Mouse (Mus musculus) heart, embryonic 14.5 days (tissue): ENCODE measurements around the gene Pogk. TPM values are rescaled to one million over a fixed set of nuclear protein-coding genes. Genes with fewer than 3 reads are reported as not detected.

Experiments
- ATAC-seq: fragments of 200-750 bp; cut with Nextera tagmentation; 2 replicates; pipeline ENCODE4 v1.8.0; 2017; ENCODE audit warnings: low read depth, moderate TSS enrichment; ENCODE audit not compliant: insufficient number of reproducible peaks, insufficient read depth, low FRiP score
- H3K27ac ChIP-seq, 2 experiments: fragments of 200-500 bp in 1 of 2; fragments of 300-500 bp in 1 of 2; sonication (generic) in 1 of 2; replicated peaks in 1 of 2; 2 replicates each; pipeline ENCODE4 v1.5.1; 2012 to 2014; ENCODE audit warnings: low read depth in 2 of 2, low read length in 2 of 2, control low read depth in 1 of 2, mild to moderate bottlenecking in 1 of 2, mixed read lengths in 1 of 2; ENCODE audit not compliant: control insufficient read depth in 1 of 2, insufficient read depth in 1 of 2
- H3K27me3 ChIP-seq: fragments of 300-500 bp; sonication (generic); 2 replicates; pipeline ENCODE4 v1.6.1; 2014; ENCODE audit warnings: mild to moderate bottlenecking, low read length, control low read depth; ENCODE audit not compliant: control insufficient read depth, insufficient read depth
- H3K36me3 ChIP-seq: fragments of 300-500 bp; sonication (generic); 2 replicates; pipeline ENCODE4 v1.6.1; 2014; ENCODE audit warnings: mild to moderate bottlenecking, control low read depth, low read length, mixed read lengths; ENCODE audit not compliant: control insufficient read depth, insufficient read depth
- H3K4me1 ChIP-seq, 2 experiments: fragments of 200-500 bp in 1 of 2; fragments of 300-500 bp in 1 of 2; sonication (generic) in 1 of 2; 2 replicates each; pipeline ENCODE4 v1.6.1; 2012 to 2014; ENCODE audit warnings: low read length in 2 of 2, control low read depth in 1 of 2, mixed read lengths in 1 of 2; ENCODE audit not compliant: control insufficient read depth in 2 of 2, insufficient read depth in 2 of 2
- H3K4me2 ChIP-seq: fragments of 300-500 bp; sonication (generic); 2 replicates; pipeline ENCODE4 v1.6.1; 2014; ENCODE audit warnings: mild to moderate bottlenecking, low read length
- H3K4me3 ChIP-seq, 2 experiments: fragments of 200-500 bp in 1 of 2; fragments of 300-500 bp in 1 of 2; sonication (generic) in 1 of 2; 2 replicates each; pipeline ENCODE4 v1.5.1; 2012 to 2014; ENCODE audit warnings: low read length in 2 of 2, mild to moderate bottlenecking in 2 of 2, control low read depth in 1 of 2, low read depth in 1 of 2, moderate library complexity in 1 of 2; ENCODE audit not compliant: control insufficient read depth in 1 of 2, insufficient read depth in 1 of 2
- H3K9ac ChIP-seq: fragments of 300-500 bp; sonication (generic); 2 replicates; pipeline ENCODE4 v1.6.1; 2014; ENCODE audit warnings: mild to moderate bottlenecking, low read length
- H3K9me3 ChIP-seq: fragments of 300-500 bp; sonication (generic); 2 replicates; pipeline ENCODE4 v1.6.1; 2016; ENCODE audit warnings: low read length, control low read depth; ENCODE audit not compliant: control insufficient read depth
- WGBS: fragments of 180-500 bp; shearing (Covaris S2); extraction: QIAGEN DNeasy Blood & Tissue Kit; methylation state at CpG from one replicate; pipeline ENCODE4 v1.1.7; 2014; 5-methylcytosine and 5-hydroxymethylcytosine counted together
- polyA plus RNA-seq: library from polyadenylated mRNA; unstranded; fragments of >200 nt; fragmentation: Nextera tagmentation; extraction: Ambion mirVana; gene quantifications from 2 replicates; pipeline ENCODE4 v1.2.1, GENCODE M21; 2014

The Pogk gene
- polyA plus RNA-seq, 1 experiment from 2014 or later = 12.4 TPM

DNA sequence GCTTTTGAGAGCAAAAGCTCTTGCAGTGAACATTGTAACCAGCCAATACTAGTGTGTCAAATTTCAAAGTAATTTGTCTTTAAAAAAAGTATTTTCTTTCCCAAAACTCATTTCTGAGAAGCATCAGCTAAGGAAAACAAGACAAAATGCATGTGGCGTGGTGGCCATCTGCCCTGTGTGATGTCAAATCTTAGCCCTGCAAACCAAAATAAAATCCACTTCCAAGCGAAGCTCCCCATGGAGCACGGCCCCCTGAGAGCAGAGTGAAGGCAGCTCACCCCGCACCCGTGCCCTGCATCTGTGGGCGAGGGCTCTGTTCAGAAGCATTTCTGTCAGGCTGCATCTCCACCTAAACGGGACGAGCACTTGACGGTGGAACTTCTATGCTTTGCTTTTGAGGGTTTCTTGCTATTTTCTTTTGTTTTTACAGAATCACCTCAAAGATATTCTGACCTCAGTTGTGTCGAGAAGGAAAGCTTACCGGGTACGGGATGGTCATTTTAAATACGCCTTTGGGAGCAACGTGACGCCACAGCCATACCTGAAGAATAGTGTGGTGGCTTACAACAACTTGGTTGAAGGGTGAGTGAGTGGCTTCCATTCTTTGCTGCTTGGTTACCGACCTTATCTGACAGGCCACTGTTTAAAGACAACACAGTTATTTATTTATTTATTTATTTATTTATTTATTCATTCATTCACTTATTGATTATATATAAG lies 20.1 kb downstream of the Pogk start:
- Histone ChIP-seq H3K4me2 (no peak overlapping the region), H3K9me3 (no peaks in the 10 kb centered on the region), H3K4me3 (no peak overlapping the region), H3K27ac (no peak overlapping the region; a peak in 1 of 4 replicates), H3K4me1 (peaks cover 6% of the 10 kb centered on the region in 2 experiments; a peak in 3 of 4 replicates), H3K27me3 (no peaks in the 10 kb centered on the region), H3K9ac (no peak overlapping the region), H3K36me3 (peaks cover 100% of the 10 kb centered on the region)
- ATAC-seq = no peak
- WGBS = 92% methylated on average over 16 of the region's 16 CpGs

DNA sequence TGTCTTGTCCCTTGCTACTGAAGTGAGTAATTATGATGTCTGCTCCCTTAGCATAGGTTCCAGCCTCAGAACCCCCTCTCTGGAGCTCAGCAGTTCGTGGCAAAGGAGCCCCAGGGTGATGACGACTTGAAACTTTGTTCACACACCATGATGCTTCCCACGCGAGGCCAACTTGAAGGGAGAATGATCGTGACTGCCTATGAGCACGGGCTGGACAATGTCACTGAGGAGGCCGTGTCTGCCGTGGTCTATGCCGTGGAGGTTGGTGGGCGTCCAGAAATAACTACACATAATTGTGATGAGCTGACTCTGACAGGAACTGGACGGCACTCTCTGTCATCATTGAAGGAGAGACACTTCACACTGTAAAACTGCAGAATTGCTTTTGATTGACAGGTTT lies 21.2 kb downstream of the Pogk start:
- WGBS = 41% methylated on average over 11 of the region's 11 CpGs
- H3K4me1 ChIP-seq = peaks cover 6% of the 10 kb centered on the region in 2 experiments; a peak in 3 of 4 replicates
- H3K27me3 ChIP-seq = no peaks in the 10 kb centered on the region
- H3K36me3 ChIP-seq = peaks cover 100% of the 10 kb centered on the region
- no peak for ATAC-seq
- no peaks in the 10 kb centered on the region for H3K9me3 ChIP-seq
- no peak overlapping the region for H3K27ac ChIP-seq
- H3K9ac ChIP-seq = peak overlapping the region; percentile 31; the same call in 1 of the 2 replicates
- H3K4me2 ChIP-seq = no peak overlapping the region
- H3K4me3 ChIP-seq = no peak overlapping the region

DNA sequence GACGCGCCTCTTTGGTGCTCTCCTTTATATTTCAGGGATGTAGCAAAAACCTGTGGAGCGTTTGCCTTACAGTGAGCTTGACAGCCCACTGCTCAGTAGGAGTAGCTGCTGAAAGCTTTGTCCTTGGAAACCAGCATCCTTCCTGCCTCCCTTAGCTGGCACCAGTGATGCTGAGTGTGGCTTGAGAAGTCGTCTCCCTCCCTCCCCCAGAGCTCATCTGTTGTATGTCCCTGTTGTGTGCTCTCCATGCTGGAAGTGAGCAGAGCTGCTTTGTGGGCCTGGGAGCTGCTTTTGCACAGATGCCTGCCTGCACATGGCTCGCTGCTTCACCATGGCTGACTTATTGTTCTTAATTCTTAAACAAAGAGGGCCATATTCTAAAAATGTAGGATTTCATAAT lies 24.2 kb downstream of the Pogk start:
- H3K27me3 ChIP-seq = no peaks in the 10 kb centered on the region
- H3K9me3 ChIP-seq = no peaks in the 10 kb centered on the region
- no peak overlapping the region for H3K4me3 ChIP-seq
- no peak overlapping the region for H3K9ac ChIP-seq
- no peak overlapping the region for H3K4me2 ChIP-seq
- H3K4me1 ChIP-seq = peaks cover 6 to 21% of the 10 kb centered on the region in 2 experiments
- 75% methylated on average over 5 of the region's 5 CpGs for WGBS
- ATAC-seq = no peak
- H3K36me3 ChIP-seq = peaks cover 84% of the 10 kb centered on the region
- no peak overlapping the region for H3K27ac ChIP-seq

DNA sequence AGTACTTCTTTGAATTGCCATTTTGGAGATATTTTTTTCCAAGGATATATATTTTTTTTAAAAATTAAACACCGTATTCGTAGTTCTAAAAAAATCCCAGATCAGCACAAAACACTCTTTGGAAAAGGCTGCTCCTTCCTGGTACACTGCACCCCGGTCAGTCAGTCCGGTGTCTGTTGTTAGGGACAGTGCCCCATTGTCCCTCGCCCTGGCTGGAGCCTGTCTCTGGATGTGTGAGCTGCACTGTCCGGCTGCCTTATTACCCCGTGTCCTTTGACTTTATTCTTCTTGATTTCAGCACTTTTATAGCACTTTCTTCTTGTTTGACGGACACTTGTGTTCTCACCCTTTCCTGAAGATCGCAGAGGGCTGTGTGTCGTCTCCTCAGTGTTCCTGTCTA lies 25.0 kb downstream of the Pogk start:
- H3K9me3 ChIP-seq = no peaks in the 10 kb centered on the region
- H3K4me3 ChIP-seq = no peak overlapping the region
- ATAC-seq = no peak
- H3K4me1 ChIP-seq = peaks cover 6 to 23% of the 10 kb centered on the region in 2 experiments
- 95% methylated on average over 10 of the region's 10 CpGs for WGBS
- no peak overlapping the region for H3K27ac ChIP-seq
- no peak overlapping the region for H3K9ac ChIP-seq
- H3K27me3 ChIP-seq = no peaks in the 10 kb centered on the region
- no peak overlapping the region for H3K4me2 ChIP-seq
- H3K36me3 ChIP-seq = peaks cover 76% of the 10 kb centered on the region

DNA sequence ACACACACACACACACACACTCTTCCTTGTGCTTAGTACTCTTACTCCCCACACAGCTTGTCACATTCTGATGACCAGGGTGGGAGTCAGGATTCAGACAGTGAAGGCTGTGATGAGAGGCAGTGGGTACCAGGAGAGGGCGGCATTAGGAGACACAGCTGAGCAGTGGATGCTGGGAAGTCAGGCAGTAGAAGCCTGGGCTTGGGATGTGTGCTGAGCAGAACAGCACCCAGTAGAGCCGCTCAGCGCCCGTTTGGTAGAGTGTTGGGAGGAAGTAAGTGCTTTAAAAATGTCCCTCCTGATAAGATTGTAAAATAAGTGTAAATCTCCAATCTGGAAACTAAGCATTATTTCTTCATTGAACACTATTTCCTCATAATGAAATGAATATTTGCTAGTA lies 27.0 kb downstream of the Pogk start:
- Histone ChIP-seq H3K27me3 (no peaks in the 10 kb centered on the region), H3K4me1 (peaks cover 2 to 17% of the 10 kb centered on the region in 2 experiments; a peak in 3 of 4 replicates), H3K36me3 (peaks cover 56% of the 10 kb centered on the region), H3K4me2 (no peak overlapping the region), H3K27ac (no peak overlapping the region), H3K9me3 (no peaks in the 10 kb centered on the region), H3K4me3 (no peak overlapping the region), H3K9ac (no peak overlapping the region)
- ATAC-seq = no peak
- WGBS = 78% methylated on average over 4 of the region's 4 CpGs

DNA sequence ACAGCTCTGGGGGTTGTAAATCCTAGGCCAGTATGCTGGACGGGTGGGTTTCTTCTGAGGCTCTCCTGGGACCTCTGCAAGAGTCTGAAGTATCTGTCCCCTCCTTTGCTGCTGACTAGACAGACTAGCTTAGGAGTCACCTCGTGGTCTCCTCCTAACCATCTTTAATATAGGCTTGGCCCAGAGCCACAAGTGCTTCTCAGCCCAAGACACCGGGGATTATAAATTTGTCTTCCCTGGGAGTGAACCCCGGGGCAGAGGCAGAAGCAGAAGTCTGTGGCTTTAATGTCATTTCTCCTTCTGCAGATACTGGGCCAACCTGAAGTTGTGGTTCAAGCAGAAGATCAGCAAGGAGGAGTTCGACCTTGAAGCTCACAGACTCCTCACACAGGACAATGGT lies 27.8 kb downstream of the Pogk start:
- Histone ChIP-seq H3K27ac (no peak overlapping the region), H3K4me1 (peaks cover 2 to 17% of the 10 kb centered on the region in 2 experiments; a peak in 3 of 4 replicates), H3K9ac (peak overlapping the region; percentile 21; the same call in 1 of the 2 replicates), H3K4me3 (no peak overlapping the region), H3K27me3 (no peaks in the 10 kb centered on the region), H3K4me2 (no peak overlapping the region), H3K36me3 (peaks cover 48% of the 10 kb centered on the region), H3K9me3 (no peaks in the 10 kb centered on the region)
- no peak for ATAC-seq
- 79% methylated on average over 5 of the region's 5 CpGs for WGBS

DNA sequence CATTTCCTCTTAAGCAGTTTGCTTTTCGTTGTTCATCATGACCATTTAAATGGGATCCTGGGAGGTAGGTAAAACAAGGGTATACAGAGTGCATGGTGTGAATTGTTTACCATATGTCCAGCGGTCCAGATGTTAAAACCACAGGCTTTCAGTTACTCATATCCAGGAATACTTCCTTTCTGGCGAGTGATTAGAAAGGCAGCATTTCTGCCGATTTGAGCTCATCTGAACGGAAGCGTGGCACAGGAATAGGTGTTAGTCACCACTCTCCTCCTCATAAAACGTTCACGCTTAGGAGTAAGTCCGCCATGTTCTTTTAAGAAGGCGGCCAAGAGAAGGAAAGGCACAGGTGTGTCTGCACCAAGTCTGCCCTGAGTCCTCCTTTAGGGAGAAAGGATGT lies 28.3 kb downstream of the Pogk start:
- ATAC-seq = no peak

More for the DNA sequence above, 28.3 kb downstream of the Pogk start:
- Histone ChIP-seq H3K27ac (no peak overlapping the region), H3K9ac (peak overlapping the region; percentile 99), H3K27me3 (no peaks in the 10 kb centered on the region), H3K4me2 (no peak overlapping the region), H3K9me3 (no peaks in the 10 kb centered on the region), H3K4me3 (no peak overlapping the region), H3K36me3 (peaks cover 43% of the 10 kb centered on the region), H3K4me1 (peaks cover 2 to 17% of the 10 kb centered on the region in 2 experiments; a peak in 3 of 4 replicates)
- 84% methylated on average over 10 of the region's 10 CpGs for WGBS
